Comparison of ENCODE assay signal across 31 mouse cellular contexts in the genomic region with DNA sequence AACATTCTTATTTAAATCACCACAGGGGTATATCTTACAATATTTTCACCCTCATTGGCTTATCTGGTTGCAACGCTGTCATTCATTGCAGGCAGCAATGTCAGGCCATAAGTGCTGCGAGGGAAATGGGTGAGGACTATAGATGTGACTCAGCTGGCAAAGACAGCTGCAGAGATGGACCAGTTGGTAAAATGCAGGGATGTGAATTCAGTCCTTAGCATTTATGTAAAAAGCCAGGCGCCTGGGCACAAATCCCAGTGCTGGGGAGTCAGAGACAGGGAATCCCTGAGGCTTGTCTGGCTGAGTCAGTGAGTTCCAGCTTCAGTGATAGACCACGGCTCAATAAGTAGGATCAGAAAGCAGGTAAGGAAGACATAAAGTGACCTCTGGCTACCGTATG. TPM values are rescaled to one million over a fixed set of nuclear protein-coding genes. Genes with fewer than 3 reads are reported as not detected.
A peak's percentile ranks its signal among the peaks of the same experiment; 100 is the strongest.
DNase-seq lines count a peak whose midpoint lies in the region; ATAC-seq and TF ChIP-seq lines count a peak whose summit lies in the region.
"Had no signal": no experiment of that assay in that cellular context is flagged by ENCODE, and none has a peak within 500 bp of the region (broad histone marks: within the 10 kb centered on the region; RNA-seq: fewer than 3 reads in every experiment).

No protein-coding gene starts in this region.

- no peaks in the 10 kb centered on the region for H3K27me3 ChIP-seq in lung, embryonic 14.5 days (ENCODE audit: insufficient read depth, low read length)
- H3K27me3 ChIP-seq in limb, embryonic 10.5 days (ENCODE audit: low read depth, poor library complexity, severe bottlenecking), result no peaks in the 10 kb centered on the region
- H3K27me3 ChIP-seq: embryonic facial prominence, embryonic 13.5 days; forebrain, embryonic 12.5 days; heart, embryonic 12.5 days; hindbrain, embryonic 12.5 days; limb, embryonic 13.5 days; lung, embryonic 15.5 days; midbrain, embryonic 13.5 days; neural tube, embryonic 12.5 days had no signal

- H3K4me3 ChIP-seq in lung, embryonic 14.5 days (ENCODE audit: low read depth, low read length), result no peak overlapping the region
- H3K4me3 ChIP-seq in lung, adult 2 months (replicated peaks; ENCODE audit: extremely low read depth, low read depth, low read length), result no peak overlapping the region
- H3K4me3 ChIP-seq in limb, embryonic 10.5 days, result no peak overlapping the region
- H3K4me3 ChIP-seq: embryonic facial prominence, embryonic 13.5 days; erythroblast, embryonic 14.5 days; forebrain, embryonic 12.5 days; heart, embryonic 12.5 days; hindbrain, embryonic 12.5 days; left cerebral cortex, adult 2 months; limb, embryonic 13.5 days; liver, embryonic 13.5 days; lung, embryonic 15.5 days; megakaryocyte, embryonic 14.5 days; midbrain, embryonic 13.5 days; neural tube, embryonic 12.5 days had no signal

- H3K4me2 ChIP-seq in lung, embryonic 14.5 days, result no peak overlapping the region
- H3K4me2 ChIP-seq: embryonic facial prominence, embryonic 13.5 days; forebrain, embryonic 12.5 days; heart, embryonic 12.5 days; hindbrain, embryonic 12.5 days; limb, embryonic 13.5 days; liver, embryonic 13.5 days; lung, embryonic 15.5 days; midbrain, embryonic 13.5 days; neural tube, embryonic 12.5 days had no signal

- DNase-seq in lung, embryonic 14.5 days, result peak; percentile 19
- no peak for DNase-seq in lung, adult 2 months
- peak; percentile 69 for DNase-seq in brain, adult 2 months (ENCODE audit: low read depth, low spot score)
- DNase-seq in right cerebral cortex, adult 18-20 months, result peak; percentile 46
- peak; percentile 45 for DNase-seq in right cerebral cortex, postnatal 4 days
- no peak for DNase-seq in urinary bladder, postnatal 10 days (ENCODE audit: low spot score)
- DNase-seq in heart, postnatal 36 days, result no peak
- DNase-seq in limb, embryonic 10.5 days (ENCODE audit: low spot score), result no peak
- DNase-seq: adrenal gland, adult 2 months; cerebellum, adult 8-10 months; cerebellum, postnatal 36 days; embryo, embryonic 11 days; gastrocnemius, postnatal 14 days; heart, adult 18-20 months; heart, postnatal 10 days; kidney, adult 11 months; liver, embryonic 13.5 days; lung, postnatal 36 days; thymus, postnatal 14 days had no signal

- no peaks in the 10 kb centered on the region for H3K36me3 ChIP-seq in lung, embryonic 14.5 days (ENCODE audit: insufficient read depth)
- no peaks in the 10 kb centered on the region for H3K36me3 ChIP-seq in limb, embryonic 10.5 days
- H3K36me3 ChIP-seq: embryonic facial prominence, embryonic 13.5 days; forebrain, embryonic 12.5 days; heart, embryonic 12.5 days; hindbrain, embryonic 12.5 days; limb, embryonic 13.5 days; liver, embryonic 13.5 days; lung, embryonic 15.5 days; midbrain, embryonic 13.5 days; neural tube, embryonic 12.5 days had no signal

- no peaks in the 10 kb centered on the region for H3K4me1 ChIP-seq in lung, embryonic 14.5 days (ENCODE audit: insufficient read depth)
- H3K4me1 ChIP-seq in lung, adult 2 months (ENCODE audit: control insufficient read depth, insufficient read depth, low read length), result no peaks in the 10 kb centered on the region
- H3K4me1 ChIP-seq in limb, embryonic 10.5 days, result no peaks in the 10 kb centered on the region
- H3K4me1 ChIP-seq: forebrain, embryonic 12.5 days; hindbrain, embryonic 12.5 days; midbrain, embryonic 13.5 days; neural tube, embryonic 12.5 days had no signal

- no peak for TF ChIP-seq CTCF in lung, embryonic 14.5 days (IDR thresholded peaks at IDR 0.05; ENCODE audit: low read depth)
- no peak for TF ChIP-seq CTCF in lung, adult 2 months (IDR thresholded peaks at IDR 0.05; ENCODE audit: insufficient read depth, low read length)

- intact Hi-C loops in heart, postnatal 36 days (cut with DNase I), result no loop called here

- no peak for TF ChIP-seq POLR2A in lung, adult 2 months (IDR thresholded peaks at IDR 0.05; ENCODE audit: borderline replicate concordance, extremely low read depth, low read depth, low read length)

- no peaks in the 10 kb centered on the region for H3K9me3 ChIP-seq in lung, embryonic 14.5 days (ENCODE audit: low read depth, low read length)
- H3K9me3 ChIP-seq in limb, embryonic 10.5 days (replicated peaks), result no peaks in the 10 kb centered on the region
- H3K9me3 ChIP-seq: embryonic facial prominence, embryonic 13.5 days; forebrain, embryonic 12.5 days; heart, embryonic 12.5 days; hindbrain, embryonic 12.5 days; limb, embryonic 13.5 days; liver, embryonic 13.5 days; lung, embryonic 15.5 days; midbrain, embryonic 13.5 days; neural tube, embryonic 12.5 days had no signal

- ATAC-seq in lung, embryonic 14.5 days (ENCODE audit: insufficient read depth), result no peak
- ATAC-seq: midbrain, embryonic 13.5 days had no signal

- H3K9ac ChIP-seq in lung, embryonic 14.5 days, result no peak overlapping the region
- H3K9ac ChIP-seq: embryonic facial prominence, embryonic 13.5 days; forebrain, embryonic 12.5 days; heart, embryonic 12.5 days; hindbrain, embryonic 12.5 days; limb, embryonic 13.5 days; liver, embryonic 13.5 days; lung, embryonic 15.5 days; midbrain, embryonic 13.5 days; neural tube, embryonic 12.5 days had no signal

- no peak overlapping the region for H3K27ac ChIP-seq in lung, embryonic 14.5 days (ENCODE audit: low read depth)
- H3K27ac ChIP-seq in limb, embryonic 10.5 days, result no peak overlapping the region
- H3K27ac ChIP-seq: embryonic facial prominence, embryonic 13.5 days; forebrain, embryonic 12.5 days; hindbrain, embryonic 12.5 days; kidney, postnatal 0 days; left cerebral cortex, adult 2 months; limb, embryonic 13.5 days; liver, embryonic 13.5 days; lung, embryonic 15.5 days; midbrain, embryonic 13.5 days; neural tube, embryonic 12.5 days had no signal

- 69% methylated on average over 5 of the region's 5 CpGs for WGBS in lung, embryonic 14.5 days
- 79% methylated on average over 5 of the region's 5 CpGs for WGBS in lung, adult 2 months
- 87% methylated on average over 5 of the region's 5 CpGs for WGBS in limb, embryonic 10.5 days

RNA-seq across cellular contexts. Expression of gene Tgm2, which starts 44.5 kb away (rescaled TPM):
- polyA plus RNA-seq in lung, embryonic 14.5 days (2014; fragmentation: Nextera tagmentation; extraction: Ambion mirVana), result 40.8 and 41.7 TPM in 2 replicates
- polyA plus RNA-seq in lung, adult 2 months (2012; rRNA removed), result 285 and 297 TPM in 2 replicates
- total RNA-seq in heart, postnatal 36 days (2021), result 100 to 1,000 TPM; 237 to 310 TPM
- polyA plus RNA-seq in limb, embryonic 10.5 days (2016; fragmentation: Nextera tagmentation; extraction: Ambion mirVana), result 3.7 and 5.5 TPM in 2 replicates

Comparison
In these comparisons a context has a peak if more than half of its experiments do, and no peak if none do; other contexts are left out.
1. DNase-seq: peak in lung, embryonic 14.5 days (single experiment), brain, adult 2 months (single experiment), right cerebral cortex, adult 18-20 months (single experiment) and right cerebral cortex, postnatal 4 days (single experiment); none in lung, adult 2 months (single experiment), urinary bladder, postnatal 10 days (single experiment), heart, postnatal 36 days (0 of 2) and limb, embryonic 10.5 days (single experiment).